Mouse (Mus musculus): ENCODE results near the gene Heatr6. TPM values are rescaled to one million over a fixed set of nuclear protein-coding genes. Genes with fewer than 3 reads are reported as not detected.

Gene Heatr6
- total and polyA plus RNA-seq, 2 experiments from 2014 or later = 8.9 to 15.1 TPM

- WGBS = 63% methylated on average over 9 of the region's 9 CpGs
Measured at GRCm38 (mm10) chr11:83742731-83743355, 10.7 kb upstream of the Heatr6 start.

GRCm38 (mm10) chr11:83743525-83743924 lies 10.0 kb upstream of the Heatr6 start:
- Histone ChIP-seq H3K27me3 (ENCODE audit: control insufficient read depth, insufficient read depth, low read length) (peaks cover 43% of the 10 kb centered on the region), H3K9me3 (replicated peaks; ENCODE audit: control insufficient read depth, low read length) (no peaks in the 10 kb centered on the region), H3K36me3 (replicated peaks; ENCODE audit: control insufficient read depth, insufficient read depth, low read length) (no peaks in the 10 kb centered on the region), H3K27ac (ENCODE audit: low read depth) (no peak overlapping the region), H3K4me3 (ENCODE audit: low read depth, low read length) (no peak overlapping the region), H3K4me1 (ENCODE audit: control insufficient read depth, insufficient read depth) (no peaks in the 10 kb centered on the region), H3K4me2 (ENCODE audit: low read depth, low read length) (no peak overlapping the region), H3K9ac (replicated peaks; ENCODE audit: low read depth, low read length) (no peak overlapping the region)
- TF ChIP-seq CTCF (IDR thresholded peaks at IDR 0.05; ENCODE audit: low read depth) (no peak), EP300 (IDR thresholded peaks at IDR 0.05; ENCODE audit: low read depth) (no peak)
- DNase-seq (ENCODE audit: low spot score) = no peak
- ATAC-seq (ENCODE audit: insufficient read depth, low read depth) = no peak
- WGBS = 76% methylated on average over 3 of the region's 3 CpGs

More at GRCm38 (mm10) chr11:83742731-83743355, 10.7 kb upstream of the Heatr6 start:
- Histone ChIP-seq H3K27ac (ENCODE audit: low read depth) (no peak overlapping the region), H3K27me3 (ENCODE audit: control insufficient read depth, insufficient read depth, low read length) (peaks cover 37% of the 10 kb centered on the region), H3K4me3 (ENCODE audit: low read depth, low read length) (no peak overlapping the region), H3K9me3 (replicated peaks; ENCODE audit: control insufficient read depth, low read length) (no peaks in the 10 kb centered on the region), H3K4me2 (ENCODE audit: low read depth, low read length) (no peak overlapping the region), H3K4me1 (ENCODE audit: control insufficient read depth, insufficient read depth) (no peaks in the 10 kb centered on the region), H3K9ac (replicated peaks; ENCODE audit: low read depth, low read length) (no peak overlapping the region), H3K36me3 (replicated peaks; ENCODE audit: control insufficient read depth, insufficient read depth, low read length) (no peaks in the 10 kb centered on the region)
- DNase-seq (ENCODE audit: low spot score) (no peak), ATAC-seq (ENCODE audit: insufficient read depth, low read depth) (no peak)
- no peak for TF ChIP-seq CTCF (IDR thresholded peaks at IDR 0.05; ENCODE audit: low read depth)
- no peak for TF ChIP-seq EP300 (IDR thresholded peaks at IDR 0.05; ENCODE audit: low read depth)

GRCm38 (mm10) chr11:83746152-83746551 lies 7.3 kb upstream of the Heatr6 start:
- TF ChIP-seq CTCF (IDR thresholded peaks at IDR 0.05; ENCODE audit: low read depth) (no peak), EP300 (IDR thresholded peaks at IDR 0.05; ENCODE audit: low read depth) (no peak)
- H3K27me3 ChIP-seq (ENCODE audit: control insufficient read depth, insufficient read depth, low read length) = peaks cover 45% of the 10 kb centered on the region
- no peaks in the 10 kb centered on the region for H3K9me3 ChIP-seq (replicated peaks; ENCODE audit: control insufficient read depth, low read length)
- no peaks in the 10 kb centered on the region for H3K4me1 ChIP-seq (ENCODE audit: control insufficient read depth, insufficient read depth)
- WGBS = 34% methylated on average over 4 of the region's 4 CpGs
- no peak overlapping the region for H3K4me3 ChIP-seq (ENCODE audit: low read depth, low read length)
- no peaks in the 10 kb centered on the region for H3K36me3 ChIP-seq (replicated peaks; ENCODE audit: control insufficient read depth, insufficient read depth, low read length)
- H3K9ac ChIP-seq (replicated peaks; ENCODE audit: low read depth, low read length) = no peak overlapping the region
- no peak overlapping the region for H3K27ac ChIP-seq (ENCODE audit: low read depth)
- no peak for DNase-seq (ENCODE audit: low spot score)
- ATAC-seq (ENCODE audit: insufficient read depth, low read depth) = no peak
- no peak overlapping the region for H3K4me2 ChIP-seq (ENCODE audit: low read depth, low read length)

- TF ChIP-seq EP300 (IDR thresholded peaks at IDR 0.05; ENCODE audit: low read depth) (no peak), CTCF (IDR thresholded peaks at IDR 0.05; ENCODE audit: low read depth) (no peak)
- Histone ChIP-seq H3K4me3 (ENCODE audit: low read depth, low read length) (no peak within 1 kb of the TSS), H3K36me3 (replicated peaks; ENCODE audit: control insufficient read depth, insufficient read depth, low read length) (no peaks in the 10 kb centered on the region), H3K4me1 (ENCODE audit: control insufficient read depth, insufficient read depth) (no peaks in the 10 kb centered on the region), H3K9ac (replicated peaks; ENCODE audit: low read depth, low read length) (no peak within 1 kb of the TSS), H3K4me2 (ENCODE audit: low read depth, low read length) (no peak within 1 kb of the TSS), H3K27ac (ENCODE audit: low read depth) (no peak within 1 kb of the TSS), H3K9me3 (replicated peaks; ENCODE audit: control insufficient read depth, low read length) (no peaks in the 10 kb centered on the region), H3K27me3 (ENCODE audit: control insufficient read depth, insufficient read depth, low read length) (peaks cover 41% of the 10 kb centered on the region)
- DNase-seq (ENCODE audit: low spot score) (no peak), ATAC-seq (ENCODE audit: insufficient read depth, low read depth) (no peak)
- 49% methylated on average over 5 of the region's 5 CpGs for WGBS
Measured at GRCm38 (mm10) chr11:83746681-83747080, 6.8 kb upstream of the Heatr6 start, which contains the start of gene Wfdc21. Gene Wfdc21 (plus strand): TSS chr11:83746940.

- H3K27ac ChIP-seq (ENCODE audit: low read depth) = no peak overlapping the region
- no peaks in the 10 kb centered on the region for H3K9me3 ChIP-seq (replicated peaks; ENCODE audit: control insufficient read depth, low read length)
- no peaks in the 10 kb centered on the region for H3K4me1 ChIP-seq (ENCODE audit: control insufficient read depth, insufficient read depth)
- H3K36me3 ChIP-seq (replicated peaks; ENCODE audit: control insufficient read depth, insufficient read depth, low read length) = no peaks in the 10 kb centered on the region
- WGBS = 45% methylated on average over 6 of the region's 6 CpGs
- no peak for DNase-seq (ENCODE audit: low spot score)
- no peak for ATAC-seq (ENCODE audit: insufficient read depth, low read depth)
- H3K27me3 ChIP-seq (ENCODE audit: control insufficient read depth, insufficient read depth, low read length) = peaks cover 51% of the 10 kb centered on the region
- H3K4me2 ChIP-seq (ENCODE audit: low read depth, low read length) = no peak overlapping the region
- H3K4me3 ChIP-seq (ENCODE audit: low read depth, low read length) = no peak overlapping the region
- TF ChIP-seq CTCF (IDR thresholded peaks at IDR 0.05; ENCODE audit: low read depth) = no peak
- no peak for TF ChIP-seq EP300 (IDR thresholded peaks at IDR 0.05; ENCODE audit: low read depth)
- no peak overlapping the region for H3K9ac ChIP-seq (replicated peaks; ENCODE audit: low read depth, low read length)
Measured at GRCm38 (mm10) chr11:83747376-83748265, 5.9 kb upstream of the Heatr6 start.
